In the genomic region with DNA sequence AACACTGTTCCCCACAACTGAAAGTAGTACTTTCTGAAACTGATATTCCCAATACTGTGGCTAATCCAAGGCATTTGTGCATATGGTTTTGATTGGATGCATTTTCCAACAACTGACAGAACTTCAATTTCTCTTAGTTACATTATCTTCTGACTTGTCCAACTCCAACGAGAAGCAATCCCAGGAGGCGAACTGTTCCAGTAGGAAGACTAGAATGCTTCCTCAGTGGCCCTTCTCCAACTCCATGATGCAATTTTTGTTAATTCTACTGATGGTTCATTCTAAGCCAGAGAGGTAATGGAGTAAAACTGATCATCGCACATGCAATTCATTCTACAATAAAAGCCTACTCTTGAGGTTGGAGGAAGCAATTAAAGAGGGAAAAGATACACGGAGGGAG, we compare ENCODE assay signal across 22 mouse cellular contexts.
"Had no signal": no experiment of that assay in that cellular context is flagged by ENCODE, and none has a peak within 500 bp of the region (broad histone marks: within the 10 kb centered on the region; RNA-seq: fewer than 3 reads in every experiment).

No protein-coding gene starts in this region.

- H3K9me3 ChIP-seq: limb, embryonic 12.5 days; limb, embryonic 15.5 days; lung, embryonic 15.5 days; megakaryocyte, embryonic 14.5 days; midbrain, embryonic 10.5 days; midbrain, embryonic 13.5 days; neural tube, embryonic 13.5 days had no signal

- H3K4me3 ChIP-seq: limb, embryonic 12.5 days; limb, embryonic 15.5 days; lung, embryonic 15.5 days; megakaryocyte, embryonic 14.5 days; midbrain, embryonic 10.5 days; midbrain, embryonic 13.5 days; myocyte; neural tube, embryonic 13.5 days had no signal

- H3K9ac ChIP-seq: limb, embryonic 12.5 days; limb, embryonic 15.5 days; liver, embryonic 14.5 days; liver, postnatal 0 days; lung, embryonic 15.5 days; midbrain, embryonic 13.5 days; neural tube, embryonic 13.5 days had no signal

- H3K4me2 ChIP-seq: limb, embryonic 12.5 days; limb, embryonic 15.5 days; liver, embryonic 11.5 days; lung, embryonic 15.5 days; midbrain, embryonic 13.5 days; neural tube, embryonic 13.5 days had no signal

- H3K27ac ChIP-seq: limb, embryonic 12.5 days; limb, embryonic 15.5 days; liver, embryonic 14.5 days; lung, embryonic 15.5 days; midbrain, embryonic 10.5 days; midbrain, embryonic 13.5 days; neural tube, embryonic 13.5 days had no signal

- H3K36me3 ChIP-seq: lung, embryonic 15.5 days; neural tube, embryonic 13.5 days had no signal

- H3K27me3 ChIP-seq: limb, embryonic 12.5 days; limb, embryonic 15.5 days; midbrain, embryonic 13.5 days; neural tube, embryonic 13.5 days had no signal

- ATAC-seq: liver, postnatal 0 days; midbrain, embryonic 13.5 days; midbrain, embryonic 16.5 days had no signal

- H3K4me1 ChIP-seq: limb, embryonic 12.5 days; limb, embryonic 15.5 days; lung, embryonic 15.5 days; megakaryocyte, embryonic 14.5 days; midbrain, embryonic 10.5 days had no signal

- DNase-seq: kidney, adult 9 months; kidney, postnatal 14 days; kidney, postnatal 4 days; left cerebral cortex, postnatal 4 days; liver, postnatal 0 days; lung, postnatal 10 days; lung, postnatal 36 days; retina, postnatal 1 day; right cerebral cortex, postnatal 25 days; thymus, adult 18-20 months; thymus, postnatal 14 days had no signal
